Mouse (Mus musculus) C2C12 (cell line): Measurements from ENCODE around the gene Olfr67.

Source experiments
- CEBPB ChIP-seq: IDR thresholded peaks from one replicate; pipeline ENCODE4 v1.6.1; 2011; ENCODE audit warnings: low read depth, mild to moderate bottlenecking, control low read depth, moderate library complexity
- CTCF ChIP-seq: IDR thresholded peaks from one replicate; pipeline ENCODE4 v1.5.1; 2011; ENCODE audit not compliant: control insufficient read depth, insufficient read depth, insufficient read length
- MAX ChIP-seq: IDR thresholded peaks from one replicate; pipeline ENCODE4 v1.6.1; 2011; ENCODE audit warnings: mild to moderate bottlenecking, control low read depth
- MYOG ChIP-seq: IDR thresholded peaks from one replicate; pipeline ENCODE4 v1.6.1; 2011; ENCODE audit not compliant: control insufficient read depth, insufficient read length; ENCODE audit errors: extremely low read depth
- USF1 ChIP-seq: IDR thresholded peaks from one replicate; pipeline ENCODE4 v1.6.1; 2011; ENCODE audit warnings: low read depth, mild to moderate bottlenecking, control low read depth, moderate library complexity

DNA sequence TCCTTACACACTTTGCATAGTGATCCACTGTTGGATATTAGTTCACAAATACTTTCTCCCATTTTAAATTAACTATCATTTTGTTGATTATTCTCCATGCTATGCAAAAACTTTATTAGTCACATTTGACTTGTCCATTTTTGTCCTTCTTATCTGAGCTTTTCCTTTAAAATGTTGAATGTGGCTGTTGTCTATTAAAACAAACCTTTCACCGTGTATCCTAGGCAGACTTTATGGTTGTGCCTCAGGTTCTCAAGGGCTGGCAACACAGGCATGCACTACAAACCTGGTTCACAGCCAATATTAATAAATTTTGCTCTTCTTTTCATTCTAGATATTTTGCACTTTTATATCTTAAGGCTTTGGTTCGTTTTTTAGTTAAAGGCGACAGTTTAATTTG, 19.1 kb upstream of the Olfr67 start:
- TF ChIP-seq CTCF (no peak), CEBPB (no peak), USF1 (no peak), MAX (no peak), MYOG (no peak)
